Mouse (Mus musculus) lung, embryonic 14.5 days (tissue): ENCODE data around the gene Kdm4a. TPM values are rescaled to one million over a fixed set of nuclear protein-coding genes. Genes with fewer than 3 reads are reported as not detected.

Experiments used
- ATAC-seq: fragments of 200-750 bp; cut with Nextera tagmentation; 2 replicates; pipeline ENCODE4 v1.8.0; 2017; ENCODE audit warnings: mild to moderate bottlenecking, moderate TSS enrichment, moderate library complexity; ENCODE audit not compliant: insufficient read depth
- DNase-seq: peaks from one replicate; pipeline ENCODE4 v3.0.0-alpha.2; 2015
- H3K27ac ChIP-seq: fragments of 300-500 bp; sonication (generic); 2 replicates; pipeline ENCODE4 v1.5.1; 2014; ENCODE audit warnings: low read depth, mild to moderate bottlenecking, moderate library complexity
- H3K27me3 ChIP-seq: fragments of 300-500 bp; sonication (generic); 2 replicates; pipeline ENCODE4 v1.6.1; 2014; ENCODE audit warnings: low read length, control low read depth; ENCODE audit not compliant: insufficient read depth
- H3K36me3 ChIP-seq: fragments of 300-500 bp; sonication (generic); 2 replicates; pipeline ENCODE4 v1.6.1; 2014; ENCODE audit warnings: control low read depth; ENCODE audit not compliant: insufficient read depth
- H3K4me1 ChIP-seq: fragments of 300-500 bp; sonication (generic); 2 replicates; pipeline ENCODE4 v1.6.1; 2014; ENCODE audit warnings: antibody characterized with exemption, control low read depth; ENCODE audit not compliant: insufficient read depth
- H3K4me2 ChIP-seq: fragments of 300-500 bp; sonication (generic); 2 replicates; pipeline ENCODE4 v1.6.1; 2014; ENCODE audit warnings: mild to moderate bottlenecking
- H3K4me3 ChIP-seq: fragments of 300-500 bp; sonication (generic); 2 replicates; pipeline ENCODE4 v1.5.1; 2014; ENCODE audit warnings: low read depth, low read length
- H3K9ac ChIP-seq: fragments of 300-500 bp; sonication (generic); 2 replicates; pipeline ENCODE4 v1.6.1; 2014
- H3K9me3 ChIP-seq: fragments of 300-500 bp; sonication (generic); 2 replicates; pipeline ENCODE4 v1.6.1; 2016; ENCODE audit warnings: low read depth, low read length, control low read depth
- CTCF ChIP-seq: IDR thresholded peaks from 2 replicates; pipeline ENCODE4 v1.5.1; 2016; ENCODE audit warnings: antibody characterized with exemption, low read depth
- WGBS: fragments of 180-500 bp; shearing (Covaris S2); extraction: QIAGEN DNeasy Blood & Tissue Kit; methylation state at CpG from one replicate; pipeline ENCODE4 v1.1.7; 2014; 5-methylcytosine and 5-hydroxymethylcytosine counted together
- polyA plus RNA-seq: library from polyadenylated mRNA; unstranded; fragments of >200 nt; fragmentation: Nextera tagmentation; extraction: Ambion mirVana; gene quantifications from 2 replicates; pipeline ENCODE4 v1.2.1, GENCODE M21; 2014

Kdm4a gene
- polyA plus RNA-seq, 1 experiment from 2014 or later, result 45.0 TPM

DNA sequence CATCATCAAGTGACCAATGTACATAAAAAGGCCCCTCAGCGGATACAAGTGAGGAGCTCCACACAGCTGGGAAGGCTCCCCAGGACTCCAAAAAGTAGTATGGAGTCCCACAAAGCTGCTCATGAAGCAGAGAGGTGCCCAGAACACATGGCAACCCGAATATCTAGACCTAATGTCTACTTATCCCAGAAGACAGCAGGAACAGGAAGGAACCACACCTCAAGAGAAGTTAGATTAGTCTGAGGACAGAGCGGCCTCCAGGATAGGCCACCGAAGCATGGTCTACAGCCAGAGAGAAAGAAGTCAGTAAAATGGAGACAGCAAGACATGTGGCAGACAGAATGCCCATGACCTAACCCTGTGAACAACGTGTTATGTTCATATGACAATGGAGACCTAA is 25.0 kb downstream of the Kdm4a start:
- Histone ChIP-seq H3K9me3 (no peaks in the 10 kb centered on the region), H3K9ac (no peak overlapping the region), H3K27me3 (no peaks in the 10 kb centered on the region), H3K4me1 (no peaks in the 10 kb centered on the region), H3K4me2 (no peak overlapping the region), H3K36me3 (peaks cover 97% of the 10 kb centered on the region), H3K27ac (no peak overlapping the region), H3K4me3 (no peak overlapping the region)
- ATAC-seq (no peak), DNase-seq (no peak)
- WGBS, result 94% methylated on average over 5 of the region's 5 CpGs
- TF ChIP-seq CTCF, result no peak

DNA sequence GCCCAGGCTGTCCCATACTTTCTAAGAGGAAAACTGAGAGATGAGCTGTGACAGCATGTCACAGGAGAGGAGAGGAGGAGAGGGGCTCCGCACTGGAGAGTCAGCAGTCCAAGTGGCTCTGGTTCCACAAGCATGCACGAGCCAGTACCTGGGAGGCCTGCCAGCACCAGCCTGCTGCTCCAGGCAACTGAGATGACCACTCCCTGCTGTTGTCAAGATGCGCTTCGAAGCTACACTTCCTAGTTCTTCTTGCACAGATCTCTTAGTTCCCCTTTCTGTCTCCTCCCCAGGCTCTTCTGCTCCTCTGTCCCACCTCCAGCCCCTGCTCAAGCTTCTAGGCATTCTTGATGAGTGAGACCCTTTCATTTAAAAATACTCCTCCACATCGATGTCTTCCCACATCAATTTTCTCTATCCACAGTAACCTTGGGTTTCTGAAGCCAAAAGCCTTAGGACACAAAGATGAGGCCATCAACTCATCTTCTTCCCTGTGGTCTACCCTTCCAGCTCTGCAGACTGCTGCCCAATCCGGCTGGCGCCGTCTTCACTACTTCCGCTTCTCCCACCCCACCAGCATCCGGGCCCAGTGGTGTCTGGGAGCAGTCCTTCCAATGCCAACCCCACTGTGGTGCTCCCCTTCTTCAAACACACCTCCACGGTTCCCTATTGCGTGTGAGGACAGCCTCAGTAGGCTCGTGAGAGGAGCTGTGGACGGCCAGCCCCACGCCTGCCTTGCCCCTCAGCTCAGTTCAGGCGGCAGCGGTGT is 27.6 kb downstream of the Kdm4a start:
- Histone ChIP-seq H3K4me2 (no peak overlapping the region), H3K27ac (no peak overlapping the region), H3K9ac (no peak overlapping the region), H3K27me3 (no peaks in the 10 kb centered on the region), H3K36me3 (peaks cover 98% of the 10 kb centered on the region), H3K4me1 (no peaks in the 10 kb centered on the region), H3K9me3 (no peaks in the 10 kb centered on the region), H3K4me3 (no peak overlapping the region)
- WGBS, result 91% methylated on average over 17 of the region's 17 CpGs
- TF ChIP-seq CTCF, result no peak
- ATAC-seq, result no peak
- no peak for DNase-seq

DNA sequence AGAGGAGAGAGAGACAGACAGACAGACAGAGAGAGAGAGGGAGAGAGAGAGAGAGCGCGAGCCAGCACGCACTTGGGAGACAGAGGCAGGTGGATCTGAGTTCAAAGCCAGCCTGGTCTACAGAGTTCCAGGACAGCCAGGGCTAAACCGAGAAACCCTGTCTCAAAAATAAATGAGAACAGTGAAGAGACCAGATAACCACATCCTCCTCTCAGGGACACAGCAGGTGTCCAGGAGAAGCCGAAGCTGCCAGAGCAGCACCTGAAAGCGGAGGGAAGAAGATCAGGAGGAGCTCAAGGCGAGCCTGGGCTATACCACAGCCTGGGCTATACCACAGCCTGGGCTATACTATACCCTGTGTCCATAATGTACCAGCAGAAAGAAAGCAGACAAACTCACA is 29.0 kb downstream of the Kdm4a start:
- H3K27me3 ChIP-seq, result no peaks in the 10 kb centered on the region
- no peaks in the 10 kb centered on the region for H3K9me3 ChIP-seq
- WGBS, result 89% methylated on average over 7 of the region's 7 CpGs
- TF ChIP-seq CTCF, result no peak
- H3K9ac ChIP-seq, result no peak overlapping the region
- ATAC-seq (no peak), DNase-seq (no peak)
- peaks cover 100% of the 10 kb centered on the region for H3K36me3 ChIP-seq
- no peak overlapping the region for H3K27ac ChIP-seq
- no peak overlapping the region for H3K4me2 ChIP-seq
- no peaks in the 10 kb centered on the region for H3K4me1 ChIP-seq
- no peak overlapping the region for H3K4me3 ChIP-seq

DNA sequence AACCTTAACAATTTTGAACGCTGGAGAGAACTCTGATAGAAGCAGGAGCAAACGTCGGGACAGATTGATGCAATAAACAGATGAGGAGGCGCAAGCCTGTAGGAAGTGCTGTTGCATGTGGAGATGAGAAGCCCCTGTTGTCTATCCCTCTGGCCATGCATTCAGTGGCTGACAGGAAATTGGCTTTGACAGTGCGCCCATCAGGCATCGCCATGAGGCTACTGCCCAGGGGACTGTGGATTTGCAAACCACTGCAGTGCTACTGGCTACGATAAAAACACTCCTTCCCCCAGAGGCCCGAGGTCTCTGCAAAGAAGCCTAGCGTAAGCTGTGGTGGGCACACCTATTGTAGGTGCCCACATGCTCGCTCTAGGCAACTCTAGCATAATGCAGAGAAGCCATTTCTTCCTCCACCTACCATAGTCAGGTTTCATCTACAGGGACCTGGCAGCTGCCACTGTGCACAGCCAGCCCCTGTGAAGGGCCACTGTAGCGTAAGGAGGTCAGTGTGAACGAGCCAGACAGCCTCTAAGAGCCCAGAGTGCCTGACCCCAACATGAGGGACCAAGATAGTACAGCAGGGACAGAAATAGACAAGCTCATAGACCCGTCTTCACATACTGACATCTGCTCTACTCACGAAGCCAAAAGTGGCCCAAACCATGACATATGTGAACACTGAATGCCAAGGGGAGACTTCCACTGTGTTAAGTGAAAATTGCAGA is 29.7 kb downstream of the Kdm4a start:
- ATAC-seq, result no peak
- H3K9me3 ChIP-seq, result no peaks in the 10 kb centered on the region
- no peak overlapping the region for H3K9ac ChIP-seq
- 80% methylated on average over 14 of the region's 14 CpGs for WGBS
- H3K27ac ChIP-seq, result no peak overlapping the region
- DNase-seq, result no peak
- no peak overlapping the region for H3K4me2 ChIP-seq
- no peaks in the 10 kb centered on the region for H3K4me1 ChIP-seq
- H3K27me3 ChIP-seq, result no peaks in the 10 kb centered on the region
- H3K4me3 ChIP-seq, result no peak overlapping the region
- peaks cover 100% of the 10 kb centered on the region for H3K36me3 ChIP-seq
- no peak for TF ChIP-seq CTCF

DNA sequence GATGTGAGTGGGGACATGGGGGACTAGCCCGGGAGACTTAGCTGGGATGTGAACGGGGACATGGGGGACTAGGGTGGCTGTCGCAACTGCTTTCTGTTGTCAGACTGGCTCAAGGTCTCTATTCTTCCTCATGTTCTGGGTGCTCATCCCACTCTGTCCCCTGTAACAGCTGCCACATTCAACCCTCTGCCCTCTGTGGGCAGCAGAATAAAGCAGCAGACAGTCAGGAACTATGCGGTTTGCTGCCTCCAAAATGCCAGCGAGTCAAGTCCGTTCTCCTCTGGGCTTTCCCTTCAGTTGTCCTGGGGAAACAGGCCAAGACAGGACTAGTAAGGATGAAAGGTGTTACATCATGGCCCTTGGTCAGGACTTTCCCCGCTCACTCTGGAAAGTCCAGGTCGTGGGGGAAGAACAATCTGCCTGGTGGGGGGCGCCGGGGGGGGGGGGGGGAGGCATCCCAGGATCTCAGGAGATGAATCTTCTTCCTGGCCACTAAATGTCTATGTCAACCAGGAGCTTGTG is 30.7 kb downstream of the Kdm4a start:
- WGBS, result 87% methylated on average over 10 of the region's 10 CpGs
- no peak for DNase-seq
- H3K9me3 ChIP-seq, result no peaks in the 10 kb centered on the region
- H3K9ac ChIP-seq, result no peak overlapping the region
- no peak overlapping the region for H3K4me3 ChIP-seq
- no peak overlapping the region for H3K4me2 ChIP-seq
- no peaks in the 10 kb centered on the region for H3K4me1 ChIP-seq
- H3K27me3 ChIP-seq, result no peaks in the 10 kb centered on the region
- H3K36me3 ChIP-seq, result peaks cover 100% of the 10 kb centered on the region
- ATAC-seq, result no peak
- no peak for TF ChIP-seq CTCF
- no peak overlapping the region for H3K27ac ChIP-seq

DNA sequence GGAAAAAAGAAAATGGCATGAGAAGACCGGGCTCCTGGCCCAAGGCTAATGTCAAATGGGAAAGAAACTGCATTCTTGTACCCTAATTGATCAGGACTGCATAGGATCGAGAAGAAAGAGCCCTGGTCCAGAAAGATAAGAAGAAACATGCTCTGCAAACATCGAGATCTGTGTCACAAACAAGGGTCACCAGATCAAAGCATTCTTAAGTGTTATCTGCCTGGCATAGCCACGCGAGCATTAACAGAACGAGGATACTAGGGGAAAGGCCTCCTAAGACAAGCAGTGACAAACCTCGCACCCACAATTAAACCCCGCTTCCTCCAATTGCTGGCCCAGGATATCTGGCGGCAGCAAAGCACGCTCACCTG is 31.5 kb downstream of the Kdm4a start:
- WGBS, result 54% methylated on average over 10 of the region's 10 CpGs
- no peak overlapping the region for H3K4me3 ChIP-seq

DNA sequence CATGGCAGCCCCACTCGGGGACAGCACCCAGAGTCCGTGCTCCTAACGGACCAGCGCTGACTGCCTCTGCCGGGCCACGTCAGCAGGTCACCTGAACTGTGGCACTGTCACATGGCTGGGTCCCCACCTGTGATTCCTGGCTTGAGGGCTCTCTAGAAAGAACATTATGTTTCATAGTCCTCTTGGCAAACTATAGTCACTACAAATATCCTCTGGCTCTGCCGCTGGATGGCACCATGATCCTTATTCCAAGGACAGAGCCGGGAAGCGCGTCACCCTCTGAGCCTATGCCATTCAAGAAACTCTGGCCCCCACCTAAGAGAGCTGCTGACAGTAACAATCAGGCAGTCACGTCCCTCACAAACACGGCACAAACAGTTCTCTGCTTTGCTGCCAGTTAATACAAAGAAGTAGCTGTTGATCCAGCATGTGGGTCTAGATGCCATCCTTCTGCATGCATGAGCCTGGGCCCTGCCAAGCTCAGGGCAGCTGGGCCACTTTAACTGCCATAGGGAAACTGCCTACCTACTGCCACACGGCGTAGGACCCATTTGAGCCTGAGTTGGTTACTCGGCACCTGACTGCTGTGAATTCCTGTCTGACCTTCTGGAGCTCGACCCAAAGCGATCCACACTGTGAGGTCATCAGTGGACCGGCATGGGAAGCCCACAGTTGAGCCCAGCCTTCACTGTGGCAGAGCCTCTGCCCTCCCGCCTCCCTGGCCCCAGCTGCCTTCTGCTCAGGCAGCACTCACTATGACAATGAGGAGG is 32.1 kb downstream of the Kdm4a start:
- TF ChIP-seq CTCF, result no peak
- Histone ChIP-seq H3K36me3 (peaks cover 100% of the 10 kb centered on the region), H3K9me3 (no peaks in the 10 kb centered on the region), H3K4me3 (no peak overlapping the region), H3K4me2 (no peak overlapping the region), H3K27me3 (no peaks in the 10 kb centered on the region), H3K4me1 (no peaks in the 10 kb centered on the region), H3K9ac (no peak overlapping the region), H3K27ac (no peak overlapping the region)
- ATAC-seq (no peak), DNase-seq (no peak)
- WGBS, result 89% methylated on average over 19 of the region's 19 CpGs

More for the DNA sequence above, 31.5 kb downstream of the Kdm4a start:
- Histone ChIP-seq H3K36me3 (peaks cover 100% of the 10 kb centered on the region), H3K9me3 (no peaks in the 10 kb centered on the region), H3K9ac (no peak overlapping the region), H3K27me3 (no peaks in the 10 kb centered on the region), H3K4me1 (no peaks in the 10 kb centered on the region), H3K4me2 (no peak overlapping the region), H3K27ac (no peak overlapping the region)
- DNase-seq, result no peak
- no peak for ATAC-seq
- TF ChIP-seq CTCF, result no peak
